In the genomic region with DNA sequence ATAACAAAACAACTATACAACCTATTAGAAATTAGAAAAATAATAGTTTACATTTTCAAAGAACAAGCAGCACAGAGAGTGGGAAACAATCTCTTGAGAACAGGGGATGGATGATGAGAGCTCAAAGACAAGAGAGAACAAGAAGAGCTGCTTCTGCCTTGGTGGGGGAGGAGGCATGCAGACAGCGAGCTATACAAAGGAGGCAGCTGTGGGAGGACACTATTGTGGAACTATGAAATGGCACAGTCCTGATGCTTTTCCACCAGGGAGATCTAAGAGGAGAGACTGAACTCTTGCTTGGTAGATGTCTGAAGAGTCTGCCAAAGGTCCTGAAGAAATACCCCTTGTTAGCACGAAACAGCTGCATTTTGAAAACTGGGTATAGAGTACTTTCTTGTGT, we compare ENCODE assay signal across 25 mouse cellular contexts. TPM values are rescaled to one million over a fixed set of nuclear protein-coding genes. Genes with fewer than 3 reads are reported as not detected.
DNase-seq lines count a peak whose midpoint lies in the region; ATAC-seq and TF ChIP-seq lines count a peak whose summit lies in the region.
"Had no signal": no experiment of that assay in that cellular context is flagged by ENCODE, and none has a peak within 500 bp of the region (broad histone marks: within the 10 kb centered on the region; RNA-seq: fewer than 3 reads in every experiment).

No protein-coding gene starts in this region.

- no peaks in the 10 kb centered on the region for H3K27me3 ChIP-seq in hindbrain, embryonic 12.5 days
- no peaks in the 10 kb centered on the region for H3K27me3 ChIP-seq in hindbrain, embryonic 16.5 days (replicated peaks; ENCODE audit: control insufficient read depth, insufficient read depth, low read length)
- H3K27me3 ChIP-seq in midbrain, embryonic 15.5 days (replicated peaks) = no peaks in the 10 kb centered on the region
- H3K27me3 ChIP-seq in midbrain, embryonic 11.5 days (ENCODE audit: control insufficient read depth, insufficient read depth, low read length) = no peaks in the 10 kb centered on the region
- H3K27me3 ChIP-seq: embryonic facial prominence, embryonic 13.5 days; forebrain, embryonic 15.5 days; heart, embryonic 13.5 days had no signal

- H3K4me1 ChIP-seq in hindbrain, embryonic 12.5 days = no peaks in the 10 kb centered on the region
- no peaks in the 10 kb centered on the region for H3K4me1 ChIP-seq in hindbrain, embryonic 16.5 days (ENCODE audit: control insufficient read depth, insufficient read depth, low read depth, low read length)
- no peaks in the 10 kb centered on the region for H3K4me1 ChIP-seq in midbrain, embryonic 15.5 days
- H3K4me1 ChIP-seq in midbrain, embryonic 11.5 days (ENCODE audit: control insufficient read depth, insufficient read depth, low read length) = 0 out of 2 replicates have a peak, but pooled peaks cover 2% of the 10 kb centered on the region
- H3K4me1 ChIP-seq: embryonic facial prominence, embryonic 13.5 days; forebrain, embryonic 15.5 days; heart, embryonic 13.5 days had no signal

- H3K9ac ChIP-seq in hindbrain, embryonic 12.5 days = no peak overlapping the region
- no peak overlapping the region for H3K9ac ChIP-seq in hindbrain, embryonic 16.5 days (ENCODE audit: low read depth, low read length)
- no peak overlapping the region for H3K9ac ChIP-seq in midbrain, embryonic 15.5 days
- H3K9ac ChIP-seq in midbrain, embryonic 11.5 days (ENCODE audit: low read length) = no peak overlapping the region
- H3K9ac ChIP-seq: embryonic facial prominence, embryonic 13.5 days; forebrain, embryonic 15.5 days; heart, embryonic 13.5 days had no signal

- no peaks in the 10 kb centered on the region for H3K9me3 ChIP-seq in hindbrain, embryonic 12.5 days (replicated peaks)
- H3K9me3 ChIP-seq in hindbrain, embryonic 16.5 days (ENCODE audit: control insufficient read depth, low read length) = no peaks in the 10 kb centered on the region
- H3K9me3 ChIP-seq in midbrain, embryonic 15.5 days = no peaks in the 10 kb centered on the region
- H3K9me3 ChIP-seq in midbrain, embryonic 11.5 days (ENCODE audit: control insufficient read depth, low read length) = no peaks in the 10 kb centered on the region
- H3K9me3 ChIP-seq: embryonic facial prominence, embryonic 13.5 days; forebrain, embryonic 15.5 days; heart, embryonic 13.5 days had no signal

- TF ChIP-seq POLR2A in brain, embryonic 14.5 days (IDR thresholded peaks at IDR 0.05; ENCODE audit: borderline replicate concordance, extremely low read depth, insufficient read depth, insufficient read length, poor library complexity, severe bottlenecking) = no peak

- DNase-seq in midbrain, embryonic 11.5 days (ENCODE audit: low spot score, missing footprints) = no peak
- DNase-seq in brain, embryonic 14.5 days (ENCODE audit: low read depth) = peak; percentile 18
- peak; percentile 25 to 36 for DNase-seq in left cerebral cortex, adult 9 months (ENCODE audit: low spot score in 2 of 2)
- DNase-seq: adrenal gland, postnatal 36 days; cerebellum, adult 8-10 months; gastrocnemius, postnatal 10 days; heart, adult 18-20 months; heart, postnatal 36 days; kidney, adult 2 months; kidney, postnatal 14 days; lung, adult 18-20 months; lung, postnatal 14 days had no signal

- WGBS in hindbrain, embryonic 12.5 days = 62% methylated on average over 2 of the region's 2 CpGs
- 45% methylated on average over 2 of the region's 2 CpGs for WGBS in hindbrain, embryonic 16.5 days
- WGBS in midbrain, embryonic 15.5 days = 46% methylated on average over 2 of the region's 2 CpGs
- WGBS in midbrain, embryonic 11.5 days = 61% methylated on average over 2 of the region's 2 CpGs

- peak; percentile 46; the same call in 1 of the 2 replicates for ATAC-seq in hindbrain, embryonic 12.5 days (ENCODE audit: low FRiP score)
- no peak for ATAC-seq in hindbrain, embryonic 16.5 days
- ATAC-seq in midbrain, embryonic 15.5 days (replicated peaks) = 0 out of 2 replicates have a peak, but pooled peaks have one; percentile 42
- no peak for ATAC-seq in midbrain, embryonic 11.5 days (ENCODE audit: low FRiP score)
- ATAC-seq in erythroblast, adult 5-6 weeks (replicated peaks; ENCODE audit: low FRiP score, poor library complexity, severe bottlenecking) = no peak
- ATAC-seq: forebrain, embryonic 15.5 days; inflammation-experienced regulatory T-cells, adult 6 months had no signal

- H3K27ac ChIP-seq in hindbrain, embryonic 12.5 days = no peak overlapping the region
- H3K27ac ChIP-seq in hindbrain, embryonic 16.5 days (ENCODE audit: low read depth, low read length) = no peak overlapping the region
- no peak overlapping the region for H3K27ac ChIP-seq in midbrain, embryonic 15.5 days
- no peak overlapping the region for H3K27ac ChIP-seq in midbrain, embryonic 11.5 days (ENCODE audit: low read depth, low read length)
- H3K27ac ChIP-seq: embryonic facial prominence, embryonic 13.5 days; forebrain, embryonic 15.5 days; heart, embryonic 13.5 days had no signal

- H3K4me2 ChIP-seq in hindbrain, embryonic 12.5 days (replicated peaks) = no peak overlapping the region
- no peak overlapping the region for H3K4me2 ChIP-seq in hindbrain, embryonic 16.5 days (ENCODE audit: low read length)
- H3K4me2 ChIP-seq in midbrain, embryonic 15.5 days = no peak overlapping the region
- H3K4me2 ChIP-seq in midbrain, embryonic 11.5 days = no peak overlapping the region
- H3K4me2 ChIP-seq: embryonic facial prominence, embryonic 13.5 days; forebrain, embryonic 15.5 days; heart, embryonic 13.5 days; liver, embryonic 11.5 days had no signal

- TF ChIP-seq CTCF in brain, embryonic 14.5 days (IDR thresholded peaks at IDR 0.05; ENCODE audit: borderline replicate concordance, extremely low read depth, insufficient read depth, insufficient read length) = no peak

- H3K4me3 ChIP-seq in hindbrain, embryonic 12.5 days = no peak overlapping the region
- no peak overlapping the region for H3K4me3 ChIP-seq in hindbrain, embryonic 16.5 days (ENCODE audit: low read length)
- no peak overlapping the region for H3K4me3 ChIP-seq in midbrain, embryonic 15.5 days
- no peak overlapping the region for H3K4me3 ChIP-seq in midbrain, embryonic 11.5 days (ENCODE audit: low read depth, low read length)
- H3K4me3 ChIP-seq: embryonic facial prominence, embryonic 13.5 days; forebrain, embryonic 15.5 days; heart, embryonic 13.5 days had no signal

- no peaks in the 10 kb centered on the region for H3K36me3 ChIP-seq in hindbrain, embryonic 12.5 days
- no peaks in the 10 kb centered on the region for H3K36me3 ChIP-seq in hindbrain, embryonic 16.5 days (ENCODE audit: control insufficient read depth, insufficient read depth, low read length)
- no peaks in the 10 kb centered on the region for H3K36me3 ChIP-seq in midbrain, embryonic 15.5 days (replicated peaks)
- H3K36me3 ChIP-seq in midbrain, embryonic 11.5 days (ENCODE audit: control insufficient read depth, insufficient read depth, low read length) = no peaks in the 10 kb centered on the region
- H3K36me3 ChIP-seq: embryonic facial prominence, embryonic 13.5 days; forebrain, embryonic 15.5 days; heart, embryonic 13.5 days had no signal

RNA-seq across cellular contexts. Expression of gene Gpr82, which starts 27.2 kb away (rescaled TPM):
- 0.56 and 0.67 TPM in 2 replicates for polyA plus RNA-seq in hindbrain, embryonic 12.5 days (2016; fragmentation: Nextera tagmentation; extraction: Ambion mirVana)
- polyA plus RNA-seq in hindbrain, embryonic 16.5 days (2015; fragmentation: Nextera tagmentation; extraction: Ambion mirVana) = 0.27 and 0.35 TPM in 2 replicates
- polyA plus RNA-seq in midbrain, embryonic 15.5 days (2015; fragmentation: Nextera tagmentation; extraction: Ambion mirVana) = 0.40 and 0.66 TPM in 2 replicates
- 0.23 TPM in 1 of 2 replicates, not detected in the other for polyA plus RNA-seq in midbrain, embryonic 11.5 days (2014; fragmentation: Nextera tagmentation; extraction: Ambion mirVana)
- not detected in 2 replicates for polyA plus RNA-seq in brain, embryonic 14.5 days (2012; rRNA removed)
- 1.0 TPM in 1 of 2 replicates, not detected in the other for total RNA-seq in erythroblast, adult 5-6 weeks (2015; ENCODE audit: low replicate concordance)
- not detected in 2 replicates for total RNA-seq in erythroblast, adult 5-6 weeks (2017; ENCODE audit: low replicate concordance)
- total RNA-seq: common myeloid progenitor, adult 5-6 weeks; gastrocnemius, postnatal 10 days; heart, adult 18-20 months; heart, postnatal 36 days; megakaryocyte, adult 5-6 weeks; midbrain, postnatal 0 days had no signal
- polyA plus RNA-seq: C2C12; kidney, adult 2 months had no signal

RNA-seq across cellular contexts. Expression of gene Gpr34, which starts 56.5 kb away (rescaled TPM):
- polyA plus RNA-seq in hindbrain, embryonic 12.5 days (2016; fragmentation: Nextera tagmentation; extraction: Ambion mirVana) = 2.4 and 3.3 TPM in 2 replicates
- 3.7 and 4.3 TPM in 2 replicates for polyA plus RNA-seq in hindbrain, embryonic 16.5 days (2015; fragmentation: Nextera tagmentation; extraction: Ambion mirVana)
- 2.6 and 3.7 TPM in 2 replicates for polyA plus RNA-seq in midbrain, embryonic 15.5 days (2015; fragmentation: Nextera tagmentation; extraction: Ambion mirVana)
- 2.4 and 2.6 TPM in 2 replicates for polyA plus RNA-seq in midbrain, embryonic 11.5 days (2014; fragmentation: Nextera tagmentation; extraction: Ambion mirVana)
- polyA plus RNA-seq in brain, embryonic 14.5 days (2012; rRNA removed) = 1.2 and 1.4 TPM in 2 replicates
- total RNA-seq in erythroblast, adult 5-6 weeks (2015; ENCODE audit: low replicate concordance) = 3.8 TPM in 1 of 2 replicates, not detected in the other
- 2.6 and 5.3 TPM in 2 replicates for total RNA-seq in erythroblast, adult 5-6 weeks (2017; ENCODE audit: low replicate concordance)

Comparison
In these comparisons a context has a peak if more than half of its experiments do, and no peak if none do; other contexts are left out.
1. ATAC-seq: peak in hindbrain, embryonic 12.5 days (single experiment) and midbrain, embryonic 15.5 days (single experiment); none in hindbrain, embryonic 16.5 days (single experiment), midbrain, embryonic 11.5 days (single experiment) and erythroblast, adult 5-6 weeks (single experiment).